ENCODE assay signal across 13 mouse cellular contexts in genomic region chr12:94421743-94422142, GRCm38 (mm10).
"Had no signal": no experiment of that assay in that cellular context is flagged by ENCODE, and none has a peak within 500 bp of the region (broad histone marks: within the 10 kb centered on the region; RNA-seq: fewer than 3 reads in every experiment).

No protein-coding gene starts in this region.

- DNase-seq: kidney, adult 8-10 months; kidney, postnatal 25 days; layer of hippocampus, adult 9-11 months; liver; lung, embryonic 14.5 days; lung, postnatal 10 days; thymus, postnatal 4 days had no signal

- H3K4me2 ChIP-seq: limb, embryonic 12.5 days; liver, embryonic 15.5 days; lung, embryonic 14.5 days; midbrain, embryonic 12.5 days; neural tube, embryonic 15.5 days had no signal

- H3K4me1 ChIP-seq: limb, embryonic 12.5 days; liver, embryonic 15.5 days had no signal

- H3K27me3 ChIP-seq: limb, embryonic 12.5 days; liver, embryonic 15.5 days; midbrain, embryonic 12.5 days; neural tube, embryonic 15.5 days had no signal

- H3K9ac ChIP-seq: limb, embryonic 12.5 days; liver, embryonic 15.5 days; lung, embryonic 14.5 days; midbrain, embryonic 12.5 days; neural tube, embryonic 15.5 days had no signal

- H3K27ac ChIP-seq: limb, embryonic 12.5 days; liver, embryonic 15.5 days; macrophage; midbrain, embryonic 12.5 days; neural tube, embryonic 15.5 days; stomach, postnatal 0 days had no signal

- H3K9me3 ChIP-seq: limb, embryonic 12.5 days; liver, embryonic 15.5 days; midbrain, embryonic 12.5 days; neural tube, embryonic 15.5 days had no signal

- H3K36me3 ChIP-seq: limb, embryonic 12.5 days; liver, embryonic 15.5 days; midbrain, embryonic 12.5 days; neural tube, embryonic 15.5 days had no signal

- H3K4me3 ChIP-seq: limb, embryonic 12.5 days; liver, embryonic 15.5 days; midbrain, embryonic 12.5 days; neural tube, embryonic 15.5 days had no signal
